Mouse (Mus musculus): ENCODE results near the gene Mthfsl. TPM values are rescaled to one million over a fixed set of nuclear protein-coding genes. Genes with fewer than 3 reads are reported as not detected.
"Not testable (repeated sequence)": the region's sequence is repeated elsewhere in the genome, so short reads cannot be mapped to it uniquely, and the experiment has no call there.

Mthfsl gene
- polyA plus RNA-seq, 1 experiment from 2014 or later = 34.9 TPM

DNA sequence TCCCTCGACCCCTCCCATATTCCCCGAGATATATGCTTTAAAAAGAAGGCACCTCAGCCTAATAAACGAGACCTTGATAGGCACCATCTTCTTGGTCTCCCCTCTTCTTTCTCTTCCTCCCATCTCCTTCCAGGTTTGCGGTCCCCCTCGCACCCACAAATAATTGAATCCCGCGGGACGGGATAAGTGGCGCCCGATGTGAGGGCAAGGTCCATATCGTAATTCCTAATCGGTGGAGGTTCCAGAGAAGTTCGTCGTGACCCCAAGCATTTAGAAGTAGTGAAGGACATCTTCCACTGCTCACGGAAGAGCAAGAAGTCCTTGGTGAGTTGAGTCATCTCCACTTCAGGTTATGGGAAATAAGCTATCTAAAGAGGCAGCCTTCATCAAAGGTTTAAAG, 69.4 kb downstream of the Mthfsl start:
- WGBS = 97% methylated on average over 13 of the region's 15 CpGs

More for the DNA sequence above, 69.4 kb downstream of the Mthfsl start:
- H3K9me3 ChIP-seq; H3K27ac ChIP-seq (replicated peaks); H3K9ac ChIP-seq (replicated peaks); H3K4me3 ChIP-seq; H3K4me2 ChIP-seq (replicated peaks); H3K36me3 ChIP-seq; H3K27me3 ChIP-seq; H3K4me1 ChIP-seq; ATAC-seq (replicated peaks): not testable (repeated sequence)

Other genes starting within 250 kb of the Mthfsl start
- gene Syncrip, start 237.7 kb downstream of the Mthfsl start, polyA plus RNA-seq (2015; fragmentation: Nextera tagmentation; extraction: Ambion mirVana) = 120 and 123 TPM in 2 replicates
- 17.1 and 18.5 TPM in 2 replicates for gene Zfp949, start 172.3 kb downstream of the Mthfsl start, polyA plus RNA-seq (2015; fragmentation: Nextera tagmentation; extraction: Ambion mirVana)
- 0.20 and 0.27 TPM in 2 replicates for gene Trim43a, start 139.4 kb downstream of the Mthfsl start, polyA plus RNA-seq (2015; fragmentation: Nextera tagmentation; extraction: Ambion mirVana)
- gene Bcl2a1d, start 11.6 kb upstream of the Mthfsl start, polyA plus RNA-seq (2015; fragmentation: Nextera tagmentation; extraction: Ambion mirVana) = not detected in 2 replicates
- gene Trim43c, start 118.9 kb upstream of the Mthfsl start, polyA plus RNA-seq (2015; fragmentation: Nextera tagmentation; extraction: Ambion mirVana) = 0.10 TPM in 1 of 2 replicates, not detected in the other
- not detected in 2 replicates for gene Bcl2a1a, start 236.6 kb upstream of the Mthfsl start, polyA plus RNA-seq (2015; fragmentation: Nextera tagmentation; extraction: Ambion mirVana)

All from forebrain, embryonic 15.5 days (tissue).